Mouse (Mus musculus): Measurements from ENCODE around the gene Hoxb7. TPM values are rescaled to one million over a fixed set of nuclear protein-coding genes. Genes with fewer than 3 reads are reported as not detected.
A peak's percentile ranks its signal among the peaks of the same experiment; 100 is the strongest.

Gene Hoxb7
- polyA plus RNA-seq, 1 experiment from 2014 or later = 0.51 TPM

GRCm38 (mm10) chr11:96302381-96303150 lies 16.1 kb downstream of the Hoxb7 start:
- Histone ChIP-seq H3K4me3 (ENCODE audit: low read depth, low read length) (no peak overlapping the region), H3K27me3 (ENCODE audit: insufficient read depth, low read length) (peaks cover 98% of the 10 kb centered on the region), H3K4me2 (ENCODE audit: low read depth, low read length) (no peak overlapping the region), H3K9me3 (ENCODE audit: low read length) (no peaks in the 10 kb centered on the region), H3K9ac (replicated peaks) (no peak overlapping the region), H3K4me1 (ENCODE audit: insufficient read depth) (no peaks in the 10 kb centered on the region), H3K36me3 (replicated peaks; ENCODE audit: insufficient read depth, low read length) (no peaks in the 10 kb centered on the region), H3K27ac (ENCODE audit: low read depth) (no peak overlapping the region)
- DNase-seq (no peak), ATAC-seq (no peak)
- TF ChIP-seq CTCF (IDR thresholded peaks at IDR 0.05; ENCODE audit: low read depth) (no peak), EP300 (IDR thresholded peaks at IDR 0.05; ENCODE audit: low read depth) (no peak)
- 35% methylated on average over 23 of the region's 23 CpGs for WGBS (ENCODE audit: insufficient replicate concordance)

GRCm38 (mm10) chr11:96303151-96304099 lies 17.0 kb downstream of the Hoxb7 start, which contains the start of gene Hoxb5:
Hoxb5 (plus strand) TSS chr11:96303336.
- H3K4me2 ChIP-seq (ENCODE audit: low read depth, low read length) = peak within 1 kb of the TSS; percentile 65
- peak within 1 kb of the TSS; percentile 38 for H3K4me3 ChIP-seq (ENCODE audit: low read depth, low read length)
- 1% methylated on average over 69 of the region's 69 CpGs for WGBS (ENCODE audit: insufficient replicate concordance)
- ATAC-seq (no peak), DNase-seq (peak; percentile 77)
- H3K27ac ChIP-seq (ENCODE audit: low read depth) = no peak within 1 kb of the TSS
- no peaks in the 10 kb centered on the region for H3K36me3 ChIP-seq (replicated peaks; ENCODE audit: insufficient read depth, low read length)
- no peaks in the 10 kb centered on the region for H3K4me1 ChIP-seq (ENCODE audit: insufficient read depth)
- peaks cover 96% of the 10 kb centered on the region for H3K27me3 ChIP-seq (ENCODE audit: insufficient read depth, low read length)
- TF ChIP-seq EP300 (IDR thresholded peaks at IDR 0.05; ENCODE audit: low read depth) (no peak), CTCF (IDR thresholded peaks at IDR 0.05; ENCODE audit: low read depth) (peak; percentile 85)
- H3K9me3 ChIP-seq (ENCODE audit: low read length) = no peaks in the 10 kb centered on the region
- peak within 1 kb of the TSS; percentile 30; the same call in 1 of the 2 replicates for H3K9ac ChIP-seq (replicated peaks)

DNA sequence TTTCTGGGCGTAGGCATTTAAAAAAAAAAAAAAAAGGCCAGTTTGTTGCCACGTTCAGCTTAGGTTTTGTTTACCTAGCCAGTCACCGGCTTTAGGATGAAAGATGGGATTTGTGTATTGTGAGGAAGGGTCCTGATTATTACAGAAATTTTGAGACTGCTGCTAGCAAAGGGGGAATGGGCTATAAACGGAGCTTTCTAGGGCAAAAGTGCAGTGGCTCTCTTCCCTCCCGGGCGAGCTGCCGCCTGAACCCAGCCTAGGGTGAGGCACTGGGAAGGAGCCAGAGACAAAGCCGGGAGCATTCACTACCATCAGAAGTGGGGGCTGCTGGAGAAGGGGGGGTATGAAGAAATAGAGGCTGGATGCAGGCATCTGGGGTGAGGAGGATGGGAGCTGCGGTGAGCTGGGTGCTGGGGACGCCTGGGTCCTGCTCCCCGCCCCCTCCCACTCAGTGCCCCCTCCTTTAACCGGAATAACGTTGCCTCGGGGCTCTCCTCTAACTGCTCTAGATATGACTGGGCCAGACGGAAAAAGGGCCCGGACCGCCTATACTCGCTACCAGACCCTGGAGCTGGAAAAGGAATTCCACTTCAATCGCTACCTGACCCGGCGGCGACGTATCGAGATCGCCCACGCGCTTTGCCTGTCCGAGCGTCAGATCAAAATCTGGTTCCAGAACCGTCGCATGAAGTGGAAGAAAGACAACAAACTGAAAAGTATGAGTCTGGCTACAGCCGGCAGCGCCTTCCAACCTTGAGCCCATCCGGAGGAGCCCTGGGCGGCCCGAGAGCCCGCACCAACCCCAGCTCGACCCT lies 18.2 kb downstream of the Hoxb7 start:
- Histone ChIP-seq H3K27me3 (ENCODE audit: insufficient read depth, low read length) (peaks cover 95% of the 10 kb centered on the region), H3K4me2 (ENCODE audit: low read depth, low read length) (peak overlapping the region; percentile 65), H3K9me3 (ENCODE audit: low read length) (no peaks in the 10 kb centered on the region), H3K36me3 (replicated peaks; ENCODE audit: insufficient read depth, low read length) (no peaks in the 10 kb centered on the region), H3K4me1 (ENCODE audit: insufficient read depth) (no peaks in the 10 kb centered on the region), H3K4me3 (ENCODE audit: low read depth, low read length) (peak overlapping the region; percentile 25), H3K9ac (replicated peaks) (no peak overlapping the region), H3K27ac (ENCODE audit: low read depth) (no peak overlapping the region)
- no peak for DNase-seq
- ATAC-seq = no peak
- WGBS (ENCODE audit: insufficient replicate concordance) = 6% methylated on average over 37 of the region's 38 CpGs
- TF ChIP-seq CTCF (IDR thresholded peaks at IDR 0.05; ENCODE audit: low read depth) (no peak), EP300 (IDR thresholded peaks at IDR 0.05; ENCODE audit: low read depth) (no peak)

DNA sequence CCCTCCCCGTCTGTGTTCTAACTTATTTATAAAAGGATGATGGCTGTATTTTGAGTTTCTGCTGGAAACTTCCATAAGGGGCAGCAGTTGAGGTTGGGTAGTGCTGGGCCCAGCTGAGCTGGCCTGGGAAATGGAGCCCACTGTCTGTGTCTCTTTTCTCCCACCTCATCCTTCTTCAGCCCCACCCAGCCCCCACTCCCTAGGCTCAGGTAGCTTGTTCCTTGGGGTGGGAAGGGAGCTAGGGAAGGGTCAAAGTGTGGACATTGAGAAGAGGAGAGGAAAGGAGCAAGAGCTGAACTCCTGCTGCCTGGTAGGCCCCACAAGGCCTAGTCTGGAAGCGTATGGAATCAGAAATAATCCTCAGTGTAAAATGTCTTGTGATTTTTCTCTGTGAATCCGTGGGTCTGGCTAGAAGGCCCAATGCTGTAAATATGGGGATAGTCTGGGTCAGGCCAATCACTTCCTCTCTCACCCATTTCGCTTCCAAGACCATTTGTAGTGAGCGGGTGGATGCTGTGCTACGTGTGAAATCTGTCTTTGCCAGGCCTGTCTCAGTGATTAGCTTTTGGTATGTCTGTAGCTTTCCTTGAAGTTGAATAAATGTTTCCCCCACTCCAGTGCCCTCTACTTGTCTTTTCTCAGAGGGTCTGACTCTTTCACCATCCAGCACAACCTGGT lies 19.2 kb downstream of the Hoxb7 start:
- WGBS (ENCODE audit: insufficient replicate concordance) = 55% methylated on average over 6 of the region's 6 CpGs
- ATAC-seq (no peak), DNase-seq (no peak)
- Histone ChIP-seq H3K36me3 (replicated peaks; ENCODE audit: insufficient read depth, low read length) (no peaks in the 10 kb centered on the region), H3K27me3 (ENCODE audit: insufficient read depth, low read length) (peaks cover 94% of the 10 kb centered on the region), H3K9ac (replicated peaks) (no peak overlapping the region), H3K4me3 (ENCODE audit: low read depth, low read length) (no peak overlapping the region), H3K9me3 (ENCODE audit: low read length) (no peaks in the 10 kb centered on the region), H3K27ac (ENCODE audit: low read depth) (no peak overlapping the region), H3K4me2 (ENCODE audit: low read depth, low read length) (no peak overlapping the region), H3K4me1 (ENCODE audit: insufficient read depth) (no peaks in the 10 kb centered on the region)
- TF ChIP-seq CTCF (IDR thresholded peaks at IDR 0.05; ENCODE audit: low read depth) = no peak
- no peak for TF ChIP-seq EP300 (IDR thresholded peaks at IDR 0.05; ENCODE audit: low read depth)

DNA sequence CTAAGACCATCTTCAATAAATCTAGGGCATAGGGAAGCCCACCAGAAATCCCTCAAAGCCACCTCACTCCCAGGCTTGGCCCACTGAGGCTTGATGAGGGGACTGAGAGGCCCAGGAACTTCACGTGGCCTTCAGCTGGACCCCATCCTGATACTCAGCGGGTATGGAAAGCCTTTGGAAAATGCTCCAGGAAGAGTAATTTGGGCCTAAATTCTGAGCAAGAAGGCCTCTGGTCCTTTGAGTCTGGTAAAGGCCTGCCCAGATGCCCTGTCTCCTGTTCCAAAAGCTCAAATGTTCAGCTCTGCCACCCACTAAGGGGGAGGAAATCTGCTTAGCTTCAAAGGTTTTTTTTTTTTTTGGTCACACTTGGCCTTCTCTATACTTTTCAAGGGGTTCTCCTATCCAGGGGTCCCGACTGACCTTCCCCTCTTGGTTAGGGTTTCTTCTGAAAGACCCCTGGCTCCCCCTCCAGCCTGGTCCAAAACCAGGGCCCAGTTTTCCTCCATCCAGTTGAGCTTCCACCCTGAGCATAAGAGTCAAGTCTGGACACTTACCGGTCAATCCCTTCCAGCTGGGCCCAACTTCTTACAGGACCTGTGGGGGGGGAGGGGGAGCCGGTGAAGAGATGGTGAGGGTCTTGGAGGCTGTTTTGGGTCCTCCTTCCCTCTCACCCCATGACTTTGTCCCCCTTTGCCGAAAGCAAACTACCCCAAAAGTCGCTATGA lies 19.9 kb downstream of the Hoxb7 start:
- 44% methylated on average over 7 of the region's 7 CpGs for WGBS (ENCODE audit: insufficient replicate concordance)
- Histone ChIP-seq H3K4me1 (ENCODE audit: insufficient read depth) (peaks cover 4% of the 10 kb centered on the region; the same call in 1 of the 2 replicates), H3K27me3 (ENCODE audit: insufficient read depth, low read length) (peaks cover 94% of the 10 kb centered on the region), H3K4me2 (ENCODE audit: low read depth, low read length) (no peak overlapping the region), H3K27ac (ENCODE audit: low read depth) (no peak overlapping the region), H3K9ac (replicated peaks) (no peak overlapping the region), H3K9me3 (ENCODE audit: low read length) (no peaks in the 10 kb centered on the region), H3K36me3 (replicated peaks; ENCODE audit: insufficient read depth, low read length) (no peaks in the 10 kb centered on the region), H3K4me3 (ENCODE audit: low read depth, low read length) (no peak overlapping the region)
- no peak for ATAC-seq
- TF ChIP-seq EP300 (IDR thresholded peaks at IDR 0.05; ENCODE audit: low read depth) = no peak
- no peak for TF ChIP-seq CTCF (IDR thresholded peaks at IDR 0.05; ENCODE audit: low read depth)
- DNase-seq = no peak
